Mouse (Mus musculus) kidney, embryonic 14.5 days (tissue): Measurements from ENCODE around the gene Hyal3. TPM values are rescaled to one million over a fixed set of nuclear protein-coding genes. Genes with fewer than 3 reads are reported as not detected.

ENCODE experiments used
- ATAC-seq: fragments of 200-750 bp; cut with Nextera tagmentation; 2 replicates; pipeline ENCODE4 v1.8.0; 2017; ENCODE audit warnings: moderate number of reproducible peaks, mild to moderate bottlenecking, moderate TSS enrichment, moderate library complexity; ENCODE audit not compliant: low FRiP score, low TSS enrichment
- H3K27ac ChIP-seq: fragments of 300-500 bp; sonication (generic); 2 replicates; pipeline ENCODE4 v1.5.1; 2014; ENCODE audit warnings: low read depth, mild to moderate bottlenecking, low read length, moderate library complexity, mixed read lengths
- H3K27me3 ChIP-seq: fragments of 300-500 bp; sonication (generic); 2 replicates; pipeline ENCODE4 v1.6.1; 2014; ENCODE audit warnings: mild to moderate bottlenecking, low read length; ENCODE audit not compliant: control insufficient read depth, insufficient read depth
- H3K36me3 ChIP-seq: fragments of 300-500 bp; sonication (generic); 2 replicates; pipeline ENCODE4 v1.6.1; 2014; ENCODE audit warnings: low read length, mixed read lengths; ENCODE audit not compliant: control insufficient read depth, insufficient read depth
- H3K4me1 ChIP-seq: fragments of 300-500 bp; sonication (generic); 2 replicates; pipeline ENCODE4 v1.6.1; 2014; ENCODE audit warnings: low read length, mixed read lengths; ENCODE audit not compliant: control insufficient read depth, insufficient read depth
- H3K4me2 ChIP-seq: fragments of 300-500 bp; sonication (generic); replicated peaks from 2 replicates; pipeline ENCODE4 v1.6.1; 2014; ENCODE audit warnings: low read depth, mild to moderate bottlenecking, low read length
- H3K4me3 ChIP-seq: fragments of 300-500 bp; sonication (generic); 2 replicates; pipeline ENCODE4 v1.5.1; 2014; ENCODE audit warnings: mild to moderate bottlenecking, low read length
- H3K9ac ChIP-seq: fragments of 300-500 bp; sonication (generic); 2 replicates; pipeline ENCODE4 v1.6.1; 2014; ENCODE audit warnings: low read depth, mild to moderate bottlenecking, low read length, moderate library complexity
- H3K9me3 ChIP-seq: fragments of 300-500 bp; sonication (generic); 2 replicates; pipeline ENCODE4 v1.6.1; 2016; ENCODE audit warnings: low read length; ENCODE audit not compliant: control insufficient read depth
- WGBS: fragments of 180-500 bp; shearing (Covaris S2); extraction: QIAGEN DNeasy Blood & Tissue Kit; methylation state at CpG from one replicate; pipeline ENCODE4 v1.1.7; 2014; 5-methylcytosine and 5-hydroxymethylcytosine counted together
- polyA plus RNA-seq: library from polyadenylated mRNA; unstranded; fragments of >200 nt; fragmentation: Nextera tagmentation; extraction: Ambion mirVana; gene quantifications from 2 replicates; pipeline ENCODE4 v1.2.1, GENCODE M21; 2014

The Hyal3 gene
- polyA plus RNA-seq, 1 experiment from 2014 or later: 0.84 TPM

GRCm38 (mm10) chr9:107594281-107595062 is 13.9 kb downstream of the Hyal3 start:
- H3K27me3 ChIP-seq: no peaks in the 10 kb centered on the region
- H3K4me2 ChIP-seq: no peak overlapping the region
- ATAC-seq: no peak
- no peaks in the 10 kb centered on the region for H3K4me1 ChIP-seq
- no peaks in the 10 kb centered on the region for H3K9me3 ChIP-seq
- 74% methylated on average over 8 of the region's 8 CpGs for WGBS
- peaks cover 52% of the 10 kb centered on the region for H3K36me3 ChIP-seq
- no peak overlapping the region for H3K27ac ChIP-seq
- H3K4me3 ChIP-seq: no peak overlapping the region
- no peak overlapping the region for H3K9ac ChIP-seq

- 91% methylated on average over 11 of the region's 11 CpGs for WGBS
Measured at GRCm38 (mm10) chr9:107596619-107597569, 16.3 kb downstream of the Hyal3 start.

GRCm38 (mm10) chr9:107598385-107598784 is 17.8 kb downstream of the Hyal3 start:
- 67% methylated on average over 5 of the region's 5 CpGs for WGBS
- H3K4me1 ChIP-seq: no peaks in the 10 kb centered on the region

More at GRCm38 (mm10) chr9:107596619-107597569, 16.3 kb downstream of the Hyal3 start:
- H3K4me1 ChIP-seq: no peaks in the 10 kb centered on the region
- H3K9me3 ChIP-seq: no peaks in the 10 kb centered on the region
- H3K27me3 ChIP-seq: no peaks in the 10 kb centered on the region
- ATAC-seq: no peak
- H3K27ac ChIP-seq: no peak overlapping the region
- H3K4me2 ChIP-seq: no peak overlapping the region
- no peak overlapping the region; the same call in 1 of the 2 replicates for H3K9ac ChIP-seq
- H3K4me3 ChIP-seq: no peak overlapping the region
- peaks cover 29% of the 10 kb centered on the region for H3K36me3 ChIP-seq

GRCm38 (mm10) chr9:107599433-107599832 is 18.8 kb downstream of the Hyal3 start:
- H3K27ac ChIP-seq: no peak overlapping the region
- H3K4me1 ChIP-seq: peaks cover 10% of the 10 kb centered on the region
- peaks cover 4% of the 10 kb centered on the region; the same call in 1 of the 2 replicates for H3K36me3 ChIP-seq
- no peak for ATAC-seq
- no peaks in the 10 kb centered on the region for H3K9me3 ChIP-seq
- H3K9ac ChIP-seq: no peak overlapping the region
- H3K4me2 ChIP-seq: no peak overlapping the region
- no peaks in the 10 kb centered on the region for H3K27me3 ChIP-seq
- 84% methylated on average over 9 of the region's 9 CpGs for WGBS
- H3K4me3 ChIP-seq: no peak overlapping the region

More at GRCm38 (mm10) chr9:107598385-107598784, 17.8 kb downstream of the Hyal3 start:
- Histone ChIP-seq H3K4me2 (no peak overlapping the region), H3K9me3 (no peaks in the 10 kb centered on the region), H3K36me3 (peaks cover 14% of the 10 kb centered on the region), H3K27me3 (no peaks in the 10 kb centered on the region), H3K27ac (no peak overlapping the region), H3K9ac (no peak overlapping the region), H3K4me3 (no peak overlapping the region)
- no peak for ATAC-seq

- Histone ChIP-seq H3K9ac (no peak overlapping the region), H3K36me3 (peaks cover 1% of the 10 kb centered on the region; the same call in 1 of the 2 replicates), H3K27ac (no peak overlapping the region), H3K9me3 (no peaks in the 10 kb centered on the region), H3K4me1 (peaks cover 13% of the 10 kb centered on the region), H3K4me3 (no peak overlapping the region), H3K27me3 (no peaks in the 10 kb centered on the region), H3K4me2 (no peak overlapping the region)
- WGBS: 73% methylated on average over 14 of the region's 14 CpGs
- ATAC-seq: no peak
Measured at GRCm38 (mm10) chr9:107599842-107600241, 19.2 kb downstream of the Hyal3 start.

- Histone ChIP-seq H3K4me2 (no peak overlapping the region), H3K27me3 (no peaks in the 10 kb centered on the region), H3K27ac (no peak overlapping the region), H3K36me3 (no peaks in the 10 kb centered on the region), H3K9me3 (no peaks in the 10 kb centered on the region), H3K9ac (no peak overlapping the region), H3K4me1 (peaks cover 22% of the 10 kb centered on the region), H3K4me3 (no peak overlapping the region)
- WGBS: 81% methylated on average over 12 of the region's 12 CpGs
- ATAC-seq: no peak
Measured at GRCm38 (mm10) chr9:107600745-107601144, 20.1 kb downstream of the Hyal3 start.

GRCm38 (mm10) chr9:107601275-107601674 is 20.7 kb downstream of the Hyal3 start:
- H3K36me3 ChIP-seq: no peaks in the 10 kb centered on the region
- no peak overlapping the region for H3K4me2 ChIP-seq
- no peak for ATAC-seq
- 87% methylated on average over 11 of the region's 11 CpGs for WGBS
- H3K9ac ChIP-seq: no peak overlapping the region
- H3K4me3 ChIP-seq: no peak overlapping the region
- no peak overlapping the region for H3K27ac ChIP-seq
- peaks cover 27% of the 10 kb centered on the region for H3K4me1 ChIP-seq
- H3K27me3 ChIP-seq: no peaks in the 10 kb centered on the region
- H3K9me3 ChIP-seq: no peaks in the 10 kb centered on the region

GRCm38 (mm10) chr9:107602068-107602648 is 21.5 kb downstream of the Hyal3 start:
- H3K4me1 ChIP-seq: peaks cover 36% of the 10 kb centered on the region
- peak; percentile 32; the same call in 1 of the 2 replicates for ATAC-seq

More at GRCm38 (mm10) chr9:107602068-107602648, 21.5 kb downstream of the Hyal3 start:
- H3K4me3 ChIP-seq: no peak overlapping the region
- H3K4me2 ChIP-seq: no peak overlapping the region
- no peaks in the 10 kb centered on the region for H3K9me3 ChIP-seq
- no peaks in the 10 kb centered on the region for H3K36me3 ChIP-seq
- H3K27me3 ChIP-seq: no peaks in the 10 kb centered on the region
- H3K9ac ChIP-seq: no peak overlapping the region
- H3K27ac ChIP-seq: no peak overlapping the region
- 11% methylated on average over 10 of the region's 10 CpGs for WGBS
